Mouse (Mus musculus) C2C12 (cell line): ENCODE data around the gene Myod1.

ENCODE experiments used
- CTCF ChIP-seq: IDR thresholded peaks from one replicate; pipeline ENCODE4 v1.5.1; 2011; ENCODE audit not compliant: control insufficient read depth, insufficient read depth, insufficient read length
- FOSL1 ChIP-seq: IDR thresholded peaks from one replicate; pipeline ENCODE4 v1.8.0; 2011; ENCODE audit warnings: mild to moderate bottlenecking, low read length; ENCODE audit not compliant: poor library complexity, insufficient read depth, severe bottlenecking
- MYOD1 ChIP-seq: IDR thresholded peaks from one replicate; pipeline ENCODE4 v1.6.1; 2011; ENCODE audit warnings: low read depth; ENCODE audit not compliant: control insufficient read depth, insufficient read length
- USF1 ChIP-seq: IDR thresholded peaks from one replicate; pipeline ENCODE4 v1.6.1; 2011; ENCODE audit warnings: low read depth, mild to moderate bottlenecking, control low read depth, moderate library complexity

GRCm38 (mm10) chr7:46396928-46397731 lies 20.9 kb downstream of the Myod1 start:
- TF ChIP-seq CTCF = no peak
- TF ChIP-seq USF1 = no peak
- TF ChIP-seq MYOD1 = no peak
- no peak for TF ChIP-seq FOSL1
